Mouse (Mus musculus) left cerebral cortex, postnatal 14 days (tissue): ENCODE data around the gene Snx18. TPM values are rescaled to one million over a fixed set of nuclear protein-coding genes. Genes with fewer than 3 reads are reported as not detected.

Experiments
- total RNA-seq, 2 experiments: library from RNA; stranded (reverse); gene quantifications; 2 replicates each; pipeline ENCODE4 v1.2.3; 2021

Snx18 gene
- total RNA-seq, 2 experiments from 2014 or later = 22.8 to 24.6 TPM

Other genes starting within 250 kb of the Snx18 start
- 10 to 100 TPM in 1 of 2 experiments, 1 to 10 TPM in 1; 9.8 to 14.5 TPM for gene Hspb3, start 45.1 kb upstream of the Snx18 start, total RNA-seq
- gene Arl15, start 175.9 kb upstream of the Snx18 start, total RNA-seq = 10 to 100 TPM; 40.5 to 41.8 TPM